15 mouse cellular contexts compared by ENCODE assay signal in genomic region chr4:153637989-153638388, GRCm38 (mm10).
DNase-seq lines count a peak whose midpoint lies in the region; ATAC-seq lines count a peak whose summit lies in the region.
"Had no signal": no experiment of that assay in that cellular context is flagged by ENCODE, and none has a peak within 500 bp of the region (broad histone marks: within the 10 kb centered on the region; RNA-seq: fewer than 3 reads in every experiment).

No protein-coding gene starts in this region.

- ATAC-seq in kidney, embryonic 16.5 days (ENCODE audit: low FRiP score, low TSS enrichment) = no peak
- no peak for ATAC-seq in midbrain, embryonic 15.5 days (replicated peaks)
- ATAC-seq: forebrain, embryonic 16.5 days; intestine, postnatal 0 days had no signal

- peak; percentile 8 for DNase-seq in adrenal gland, adult 2 months
- no peak for DNase-seq in adrenal gland, postnatal 4 days (ENCODE audit: low spot score in 2 of 2)
- DNase-seq in kidney, postnatal 4 days = peak; percentile 47 to 50
- DNase-seq in embryonic facial prominence, embryonic 10.5 days (ENCODE audit: low spot score) = peak; percentile 47
- DNase-seq in spleen, adult 12 weeks (ENCODE audit: low spot score) = no peak
- no peak for DNase-seq in heart, adult 11 months
- DNase-seq: cerebellum, adult 9-11 months; lung, postnatal 10 days; spleen, adult 18-20 months had no signal

- no peak overlapping the region for H3K4me3 ChIP-seq in kidney, embryonic 16.5 days (ENCODE audit: low read length)
- H3K4me3 ChIP-seq in embryonic facial prominence, embryonic 10.5 days = no peak overlapping the region
- H3K4me3 ChIP-seq in midbrain, embryonic 15.5 days = no peak overlapping the region
- H3K4me3 ChIP-seq: embryonic facial prominence, embryonic 15.5 days had no signal

- H3K4me2 ChIP-seq in kidney, embryonic 16.5 days (replicated peaks; ENCODE audit: low read depth, low read length) = no peak overlapping the region
- no peak overlapping the region for H3K4me2 ChIP-seq in midbrain, embryonic 15.5 days
- H3K4me2 ChIP-seq: embryonic facial prominence, embryonic 15.5 days; liver, embryonic 11.5 days had no signal

- no peaks in the 10 kb centered on the region for H3K27me3 ChIP-seq in kidney, embryonic 16.5 days (ENCODE audit: insufficient read depth, low read length)
- 0 out of 2 replicates have a peak, but pooled peaks cover 12% of the 10 kb centered on the region for H3K27me3 ChIP-seq in embryonic facial prominence, embryonic 10.5 days (replicated peaks; ENCODE audit: low read depth, poor library complexity, severe bottlenecking)
- H3K27me3 ChIP-seq in midbrain, embryonic 15.5 days (replicated peaks) = no peaks in the 10 kb centered on the region; the same call in 1 of the 2 replicates
- H3K27me3 ChIP-seq: embryonic facial prominence, embryonic 15.5 days had no signal

- no peak overlapping the region for H3K9ac ChIP-seq in kidney, embryonic 16.5 days (replicated peaks; ENCODE audit: low read length)
- no peak overlapping the region for H3K9ac ChIP-seq in midbrain, embryonic 15.5 days
- H3K9ac ChIP-seq: embryonic facial prominence, embryonic 15.5 days had no signal

- H3K36me3 ChIP-seq in kidney, embryonic 16.5 days (ENCODE audit: insufficient read depth, low read length) = no peaks in the 10 kb centered on the region
- H3K36me3 ChIP-seq in embryonic facial prominence, embryonic 10.5 days (replicated peaks) = no peaks in the 10 kb centered on the region
- H3K36me3 ChIP-seq in midbrain, embryonic 15.5 days (replicated peaks) = no peaks in the 10 kb centered on the region
- H3K36me3 ChIP-seq: embryonic facial prominence, embryonic 15.5 days had no signal

- no peaks in the 10 kb centered on the region for H3K4me1 ChIP-seq in kidney, embryonic 16.5 days (ENCODE audit: insufficient read depth, low read length)
- 0 out of 2 replicates have a peak, but pooled peaks cover 2% of the 10 kb centered on the region for H3K4me1 ChIP-seq in embryonic facial prominence, embryonic 10.5 days
- peaks cover 30% of the 10 kb centered on the region for H3K4me1 ChIP-seq in midbrain, embryonic 15.5 days
- H3K4me1 ChIP-seq: embryonic facial prominence, embryonic 15.5 days had no signal

- WGBS in kidney, embryonic 16.5 days = 0% methylated on average over 1 of the region's 1 CpGs
- 0% methylated on average over 1 of the region's 1 CpGs for WGBS in embryonic facial prominence, embryonic 10.5 days
- WGBS in midbrain, embryonic 15.5 days = 3% methylated on average over 1 of the region's 1 CpGs

- no peak overlapping the region for H3K27ac ChIP-seq in kidney, embryonic 16.5 days (ENCODE audit: low read length)
- no peak overlapping the region for H3K27ac ChIP-seq in embryonic facial prominence, embryonic 10.5 days (replicated peaks)
- H3K27ac ChIP-seq in midbrain, embryonic 15.5 days = 0 out of 2 replicates have a peak overlapping the region, but pooled peaks have one; percentile 35
- H3K27ac ChIP-seq: embryonic facial prominence, embryonic 15.5 days had no signal

- no peaks in the 10 kb centered on the region for H3K9me3 ChIP-seq in kidney, embryonic 16.5 days (ENCODE audit: low read length)
- H3K9me3 ChIP-seq in embryonic facial prominence, embryonic 10.5 days = no peaks in the 10 kb centered on the region
- no peaks in the 10 kb centered on the region for H3K9me3 ChIP-seq in midbrain, embryonic 15.5 days
- H3K9me3 ChIP-seq: embryonic facial prominence, embryonic 15.5 days had no signal

Comparison
In these comparisons a context has a peak if more than half of its experiments do, and no peak if none do; other contexts are left out.
1. DNase-seq: peak in adrenal gland, adult 2 months (single experiment), kidney, postnatal 4 days (2 of 2) and embryonic facial prominence, embryonic 10.5 days (single experiment); none in adrenal gland, postnatal 4 days (0 of 2), spleen, adult 12 weeks (single experiment) and heart, adult 11 months (single experiment).